10 mouse cellular contexts compared by ENCODE assay signal in the genomic region with DNA sequence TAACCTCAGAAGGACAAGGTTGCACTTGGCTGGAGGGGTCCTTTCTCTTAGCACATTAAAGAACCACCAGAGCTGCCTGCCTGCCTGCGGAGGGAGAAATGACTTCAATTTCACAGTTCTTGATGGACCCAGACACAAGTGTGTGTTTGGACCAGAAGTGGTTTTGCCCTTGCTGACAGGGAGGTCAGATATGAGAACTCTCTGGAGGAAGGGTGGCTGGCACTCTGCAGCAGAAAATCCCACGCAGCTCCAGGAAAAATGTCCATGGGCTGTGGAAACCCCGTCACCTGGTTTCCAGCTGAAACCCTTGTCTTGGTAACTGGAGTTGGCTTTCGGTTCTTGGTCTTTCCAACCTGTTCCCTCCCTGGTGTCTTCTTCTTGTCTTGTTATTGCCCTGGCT.
DNase-seq lines count a peak whose midpoint lies in the region; ATAC-seq and TF ChIP-seq lines count a peak whose summit lies in the region.
"Had no signal": no experiment of that assay in that cellular context is flagged by ENCODE, and none has a peak within 500 bp of the region (broad histone marks: within the 10 kb centered on the region; RNA-seq: fewer than 3 reads in every experiment).

No protein-coding gene starts in this region.

- H3K9ac ChIP-seq in forebrain, embryonic 14.5 days (ENCODE audit: low read length), result no peak overlapping the region; the same call in 1 of the 2 replicates
- peak overlapping the region; percentile 10; the same call in 1 of the 2 replicates for H3K9ac ChIP-seq in hindbrain, postnatal 0 days (replicated peaks; ENCODE audit: low read length)
- H3K9ac ChIP-seq in neural tube, embryonic 15.5 days (replicated peaks), result no peak overlapping the region
- H3K9ac ChIP-seq: liver, embryonic 15.5 days had no signal

- no peaks in the 10 kb centered on the region for H3K9me3 ChIP-seq in forebrain, embryonic 14.5 days (replicated peaks; ENCODE audit: control insufficient read depth, low read length)
- no peaks in the 10 kb centered on the region for H3K9me3 ChIP-seq in hindbrain, postnatal 0 days (ENCODE audit: low read length)
- H3K9me3 ChIP-seq in neural tube, embryonic 15.5 days (replicated peaks), result no peaks in the 10 kb centered on the region
- H3K9me3 ChIP-seq: liver, embryonic 15.5 days had no signal

- WGBS in forebrain, embryonic 14.5 days, result 48% methylated on average over 4 of the region's 4 CpGs
- 52% methylated on average over 4 of the region's 4 CpGs for WGBS in hindbrain, postnatal 0 days
- WGBS in neural tube, embryonic 15.5 days, result 79% methylated on average over 4 of the region's 4 CpGs

- no peak for DNase-seq in layer of hippocampus, adult 2 months (ENCODE audit: low spot score in 2 of 2)
- no peak for DNase-seq in layer of hippocampus, adult 11-12 months (ENCODE audit: low spot score)
- DNase-seq in forebrain, embryonic 14.5 days (ENCODE audit: low spot score), result no peak
- no peak for DNase-seq in hindbrain, postnatal 0 days (ENCODE audit: low spot score)
- no peak for DNase-seq in frontal cortex, postnatal 25 days (ENCODE audit: low spot score in 2 of 2)
- no peak for DNase-seq in kidney, postnatal 4 days

- H3K4me1 ChIP-seq in forebrain, embryonic 14.5 days (ENCODE audit: control insufficient read depth, insufficient read depth, low read length), result peaks cover 20% of the 10 kb centered on the region
- H3K4me1 ChIP-seq in hindbrain, postnatal 0 days (ENCODE audit: insufficient read depth, low read length), result peaks cover 6% of the 10 kb centered on the region; the same call in 1 of the 2 replicates
- H3K4me1 ChIP-seq in neural tube, embryonic 15.5 days, result peaks cover 23% of the 10 kb centered on the region

- no peak for ATAC-seq in forebrain, embryonic 14.5 days
- no peak for ATAC-seq in hindbrain, postnatal 0 days
- ATAC-seq in neural tube, embryonic 15.5 days (ENCODE audit: low FRiP score), result no peak
- ATAC-seq in megakaryocyte, adult 5-6 weeks (ENCODE audit: poor library complexity, severe bottlenecking), result no peak

- TF ChIP-seq CTCF in layer of hippocampus, adult 2 months (conservative IDR thresholded peaks at IDR 0.05), result no peak
- TF ChIP-seq CTCF in hindbrain, postnatal 0 days (IDR thresholded peaks at IDR 0.05; ENCODE audit: low read depth), result no peak

- peak overlapping the region; percentile 46; the same call in 1 of the 2 replicates for H3K4me2 ChIP-seq in forebrain, embryonic 14.5 days (ENCODE audit: low read length)
- H3K4me2 ChIP-seq in hindbrain, postnatal 0 days (ENCODE audit: low read depth, low read length), result peak overlapping the region; percentile 60; the same call in 1 of the 2 replicates
- H3K4me2 ChIP-seq in neural tube, embryonic 15.5 days, result 0 out of 2 replicates have a peak overlapping the region, but pooled peaks have one; percentile 51

- no peaks in the 10 kb centered on the region for H3K36me3 ChIP-seq in forebrain, embryonic 14.5 days (ENCODE audit: control insufficient read depth, insufficient read depth, low read length)
- no peaks in the 10 kb centered on the region for H3K36me3 ChIP-seq in hindbrain, postnatal 0 days (ENCODE audit: insufficient read depth, low read length)
- H3K36me3 ChIP-seq in neural tube, embryonic 15.5 days, result no peaks in the 10 kb centered on the region
- H3K36me3 ChIP-seq: G1E; liver, embryonic 15.5 days had no signal

- H3K27ac ChIP-seq in layer of hippocampus, adult 2 months, result peak overlapping the region; percentile 76; the same call in 1 of the 2 replicates
- peak overlapping the region; percentile 56 for H3K27ac ChIP-seq in forebrain, embryonic 14.5 days (ENCODE audit: low read depth, low read length)
- H3K27ac ChIP-seq in hindbrain, postnatal 0 days, result peak overlapping the region; percentile 52
- H3K27ac ChIP-seq in neural tube, embryonic 15.5 days (replicated peaks), result peak overlapping the region; percentile 64
- H3K27ac ChIP-seq: liver, embryonic 15.5 days had no signal

- no peak overlapping the region for H3K4me3 ChIP-seq in layer of hippocampus, adult 2 months
- no peak overlapping the region for H3K4me3 ChIP-seq in forebrain, embryonic 14.5 days (ENCODE audit: low read depth, low read length)
- no peak overlapping the region for H3K4me3 ChIP-seq in hindbrain, postnatal 0 days (ENCODE audit: low read length)
- no peak overlapping the region for H3K4me3 ChIP-seq in neural tube, embryonic 15.5 days (replicated peaks)
- H3K4me3 ChIP-seq: liver, embryonic 15.5 days had no signal

- no peaks in the 10 kb centered on the region for H3K27me3 ChIP-seq in forebrain, embryonic 14.5 days (replicated peaks; ENCODE audit: control insufficient read depth, insufficient read depth, low read length)
- H3K27me3 ChIP-seq in hindbrain, postnatal 0 days (ENCODE audit: insufficient read depth, low read length), result no peaks in the 10 kb centered on the region
- peaks cover 6% of the 10 kb centered on the region; the same call in 1 of the 2 replicates for H3K27me3 ChIP-seq in neural tube, embryonic 15.5 days (replicated peaks)
